Mouse (Mus musculus): ENCODE data around the gene Rrnad1.

DNA sequence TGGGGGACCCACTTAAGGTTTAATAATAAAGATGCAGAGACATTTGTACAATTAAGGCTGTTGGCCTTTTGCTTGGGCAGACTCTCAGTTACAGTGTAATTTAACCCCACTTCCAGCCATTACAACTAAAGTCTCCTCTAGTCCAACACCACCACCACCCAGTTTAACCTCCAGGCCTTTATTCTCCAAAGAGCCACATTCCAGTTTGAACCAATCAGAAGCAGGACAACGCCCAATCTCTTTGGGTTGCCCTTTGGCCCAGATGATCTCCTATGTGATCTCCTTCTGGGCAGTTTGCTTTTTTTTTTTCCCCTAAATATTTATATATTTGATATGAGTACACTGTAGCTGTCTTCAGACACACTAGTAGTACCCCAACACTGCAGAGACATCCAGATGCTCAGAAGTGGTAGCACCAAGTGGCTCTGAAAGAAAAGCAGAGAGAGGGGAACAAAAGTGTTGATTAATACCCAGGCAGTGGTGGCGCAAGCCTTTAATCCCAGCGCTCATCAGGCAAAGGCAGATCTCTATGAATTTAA lies 37.1 kb downstream of the Rrnad1 start:
- no peak for TF ChIP-seq POLR2A (IDR thresholded peaks at IDR 0.05; ENCODE audit: borderline replicate concordance, extremely low read depth, insufficient read depth, insufficient read length, poor library complexity, severe bottlenecking)
- TF ChIP-seq CTCF (IDR thresholded peaks at IDR 0.05; ENCODE audit: borderline replicate concordance, extremely low read depth, insufficient read depth, insufficient read length), result no peak

Measured in brain, embryonic 14.5 days (tissue).